Mouse (Mus musculus) limb, embryonic 15.5 days (tissue): Measurements from ENCODE around the gene Sh3glb2. TPM values are rescaled to one million over a fixed set of nuclear protein-coding genes. Genes with fewer than 3 reads are reported as not detected.

Experiments
- ATAC-seq: fragments of 200-750 bp; cut with Nextera tagmentation; 2 replicates; pipeline ENCODE4 v1.8.0; 2017; ENCODE audit warnings: low read depth, moderate TSS enrichment; ENCODE audit not compliant: insufficient number of reproducible peaks, low FRiP score, low TSS enrichment
- H3K27ac ChIP-seq: fragments of 300-500 bp; sonication (generic); 2 replicates; pipeline ENCODE4 v1.5.1; 2015; ENCODE audit warnings: moderate library complexity, mild to moderate bottlenecking, inconsistent platforms
- H3K27me3 ChIP-seq: fragments of 300-500 bp; sonication (generic); 2 replicates; pipeline ENCODE4 v1.6.1; 2015; ENCODE audit warnings: inconsistent platforms
- H3K36me3 ChIP-seq: fragments of 300-500 bp; sonication (generic); 2 replicates; pipeline ENCODE4 v1.6.1; 2015; ENCODE audit warnings: inconsistent platforms
- H3K4me1 ChIP-seq: fragments of 300-500 bp; sonication (generic); 2 replicates; pipeline ENCODE4 v1.6.1; 2015; ENCODE audit warnings: inconsistent platforms
- H3K4me2 ChIP-seq: fragments of 300-500 bp; sonication (generic); 2 replicates; pipeline ENCODE4 v1.6.1; 2015; ENCODE audit warnings: mild to moderate bottlenecking, inconsistent platforms
- H3K4me3 ChIP-seq: fragments of 300-500 bp; sonication (generic); 2 replicates; pipeline ENCODE4 v1.5.1; 2015; ENCODE audit warnings: mild to moderate bottlenecking, inconsistent platforms
- H3K9ac ChIP-seq: fragments of 300-500 bp; sonication (generic); 2 replicates; pipeline ENCODE4 v1.6.1; 2015; ENCODE audit warnings: inconsistent platforms
- H3K9me3 ChIP-seq: fragments of 300-500 bp; sonication (generic); 2 replicates; pipeline ENCODE4 v1.6.1; 2016; ENCODE audit warnings: inconsistent platforms
- whole genome bisulfite sequencing: fragments of 180-500 bp; shearing (Covaris S2); methylation state at CpG from one replicate; pipeline ENCODE4 v1.1.7; 2015; 5-methylcytosine and 5-hydroxymethylcytosine counted together
- polyA plus RNA-seq: library from polyadenylated mRNA; unstranded; fragments of >200 nt; fragmentation: Nextera tagmentation; extraction: Ambion mirVana; gene quantifications from 2 replicates; pipeline ENCODE4 v1.2.1, GENCODE M21; 2015

Sh3glb2 gene
- polyA plus RNA-seq, result 87.5 and 88.5 TPM in 2 replicates

GRCm38 (mm10) chr2:30358533-30359531, at the start of gene Sh3glb2:
Gene Sh3glb2, minus strand, starts transcription at chr2:30359337.
- 2% methylated on average over 57 of the region's 73 CpGs for WGBS
- peak; percentile 53 for ATAC-seq
- H3K4me1 ChIP-seq, result peaks cover 31% of the 10 kb centered on the region
- no peaks in the 10 kb centered on the region for H3K27me3 ChIP-seq
- peak within 1 kb of the TSS; percentile 79 for H3K4me3 ChIP-seq
- H3K36me3 ChIP-seq, result peaks cover 10% of the 10 kb centered on the region
- peak within 1 kb of the TSS; percentile 75 for H3K9ac ChIP-seq
- no peaks in the 10 kb centered on the region for H3K9me3 ChIP-seq
- peak within 1 kb of the TSS; percentile 96 for H3K4me2 ChIP-seq
- H3K27ac ChIP-seq, result peak within 1 kb of the TSS; percentile 81

DNA sequence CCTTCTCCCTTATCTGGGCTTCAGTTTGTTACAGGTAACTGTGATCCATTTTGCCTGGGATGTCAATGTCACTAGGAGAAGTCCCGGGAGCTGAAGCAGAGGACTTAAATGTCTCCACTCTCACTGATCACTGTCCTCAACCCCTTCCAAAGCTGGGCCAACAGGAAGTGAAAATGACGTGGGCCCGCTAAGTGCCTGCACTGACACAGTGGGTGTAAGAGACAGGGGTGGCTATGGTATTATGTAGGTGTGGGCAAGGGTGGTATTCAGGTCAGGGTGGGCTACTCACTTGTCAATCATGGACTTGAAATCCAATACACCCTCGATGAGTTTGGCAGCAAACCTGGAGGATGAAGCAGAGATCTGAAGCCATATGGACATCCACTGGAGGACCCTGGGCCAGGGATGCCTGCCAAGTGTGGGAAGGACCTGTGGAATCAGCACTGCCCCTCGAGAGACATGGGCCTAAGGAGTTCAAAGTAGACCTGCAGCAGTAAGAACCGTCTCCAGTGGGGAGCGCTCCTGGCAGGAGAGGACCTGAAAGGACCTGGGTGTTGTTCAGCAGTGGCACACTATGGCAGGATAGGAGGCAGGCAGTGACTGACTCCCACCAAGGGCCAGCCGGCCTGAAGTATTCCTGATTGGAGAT, 49.4 kb upstream of the Sh3glb2 start:
- Histone ChIP-seq H3K4me3 (no peak overlapping the region), H3K9me3 (no peaks in the 10 kb centered on the region), H3K9ac (0 out of 2 replicates have a peak overlapping the region, but pooled peaks have one; percentile 2), H3K27me3 (no peaks in the 10 kb centered on the region), H3K4me2 (no peak overlapping the region), H3K36me3 (peaks cover 64% of the 10 kb centered on the region), H3K4me1 (peaks cover 6% of the 10 kb centered on the region), H3K27ac (no peak overlapping the region)
- no peak for ATAC-seq
- 83% methylated on average over 8 of the region's 8 CpGs for WGBS

DNA sequence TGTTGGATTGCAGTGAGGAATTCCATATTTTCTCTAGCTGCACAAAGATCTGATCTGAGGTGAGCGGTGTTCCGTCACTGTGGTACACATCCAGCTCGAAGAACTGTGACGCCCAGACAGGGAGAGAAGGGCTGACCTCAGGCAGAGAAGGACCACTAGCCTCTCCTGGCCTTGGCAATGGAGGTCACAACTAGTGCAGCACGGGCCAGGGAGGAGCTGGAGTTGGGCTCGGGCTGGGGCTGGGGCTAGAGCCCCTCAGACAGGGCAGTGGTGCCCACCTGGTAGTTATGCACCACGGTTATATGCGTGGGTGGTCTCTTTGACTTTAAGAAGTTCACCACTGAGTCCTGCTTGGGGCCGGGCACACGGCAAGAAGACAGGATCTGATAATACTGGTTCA, 48.6 kb upstream of the Sh3glb2 start:
- Histone ChIP-seq H3K27me3 (no peaks in the 10 kb centered on the region), H3K36me3 (peaks cover 72% of the 10 kb centered on the region), H3K9me3 (no peaks in the 10 kb centered on the region), H3K4me3 (no peak overlapping the region), H3K4me1 (no peaks in the 10 kb centered on the region), H3K9ac (no peak overlapping the region), H3K27ac (no peak overlapping the region), H3K4me2 (no peak overlapping the region)
- no peak for ATAC-seq
- WGBS, result 90% methylated on average over 10 of the region's 10 CpGs

GRCm38 (mm10) chr2:30407221-30407620, 48.1 kb upstream of the Sh3glb2 start:
- H3K9ac ChIP-seq, result no peak overlapping the region
- no peaks in the 10 kb centered on the region for H3K4me1 ChIP-seq
- H3K9me3 ChIP-seq, result no peaks in the 10 kb centered on the region
- no peaks in the 10 kb centered on the region for H3K27me3 ChIP-seq
- no peak overlapping the region for H3K27ac ChIP-seq
- no peak for ATAC-seq
- 86% methylated on average over 2 of the region's 2 CpGs for WGBS
- H3K4me2 ChIP-seq, result no peak overlapping the region
- H3K4me3 ChIP-seq, result no peak overlapping the region
- peaks cover 77% of the 10 kb centered on the region for H3K36me3 ChIP-seq

DNA sequence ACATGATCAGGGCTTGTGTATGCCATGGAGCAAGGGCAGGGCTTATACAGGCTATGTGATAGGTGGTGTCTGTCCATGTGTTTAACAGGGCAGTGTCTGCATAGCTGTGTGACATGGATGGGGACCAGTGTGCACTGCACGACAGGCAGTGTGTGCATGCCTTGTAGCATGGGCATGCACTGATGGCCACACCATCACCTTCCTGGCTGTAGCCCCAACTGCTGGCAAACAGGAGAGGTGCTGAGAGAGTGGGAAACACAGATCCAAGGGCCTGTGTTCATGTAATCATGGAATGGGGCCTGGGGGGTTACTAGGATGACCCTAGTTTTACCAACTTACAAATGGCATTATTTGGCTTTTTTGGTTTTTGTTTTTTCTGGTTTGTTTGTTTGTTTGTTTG, 44.7 kb upstream of the Sh3glb2 start:
- Histone ChIP-seq H3K9me3 (no peaks in the 10 kb centered on the region), H3K4me1 (no peaks in the 10 kb centered on the region), H3K27me3 (no peaks in the 10 kb centered on the region), H3K9ac (no peak overlapping the region), H3K36me3 (peaks cover 96% of the 10 kb centered on the region), H3K27ac (no peak overlapping the region), H3K4me3 (no peak overlapping the region), H3K4me2 (no peak overlapping the region)
- no peak for ATAC-seq
- WGBS, result 74% methylated on average over 1 of the region's 1 CpGs

- peaks cover 98% of the 10 kb centered on the region for H3K36me3 ChIP-seq
These were observed 43.7 kb upstream of the Sh3glb2 start for GRCm38 (mm10) chr2:30402843-30403242.

DNA sequence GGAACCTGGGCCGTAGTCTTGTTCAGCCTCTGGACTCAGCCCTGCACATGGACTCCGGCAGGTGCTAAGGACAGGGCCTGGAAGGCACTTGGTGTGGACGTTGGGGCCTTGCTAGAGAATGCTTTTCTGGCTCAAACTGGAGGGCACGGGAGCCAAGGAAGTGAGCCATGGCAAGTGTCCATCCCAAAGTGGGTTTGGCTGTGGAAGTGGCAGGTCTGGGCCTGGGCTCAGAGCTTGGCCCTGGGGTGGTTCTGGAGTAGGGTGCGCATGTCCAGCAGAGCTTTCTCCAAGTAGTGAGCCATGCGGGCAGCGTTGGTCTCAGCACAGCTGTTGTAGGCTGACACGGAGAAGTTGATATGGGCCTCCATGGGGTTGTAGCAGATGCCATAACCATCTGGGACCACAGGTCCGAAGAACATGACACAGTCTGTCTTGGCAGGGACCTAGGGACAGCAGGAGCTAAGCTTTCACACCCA, 43.3 kb upstream of the Sh3glb2 start:
- H3K36me3 ChIP-seq, result peaks cover 98% of the 10 kb centered on the region
- no peak for ATAC-seq
- WGBS, result 90% methylated on average over 9 of the region's 9 CpGs

More at GRCm38 (mm10) chr2:30402843-30403242, 43.7 kb upstream of the Sh3glb2 start:
- H3K9ac ChIP-seq, result no peak overlapping the region
- no peak overlapping the region for H3K4me2 ChIP-seq
- H3K27me3 ChIP-seq, result no peaks in the 10 kb centered on the region
- no peak overlapping the region for H3K4me3 ChIP-seq
- H3K9me3 ChIP-seq, result no peaks in the 10 kb centered on the region
- H3K4me1 ChIP-seq, result no peaks in the 10 kb centered on the region
- no peak for ATAC-seq
- no peak overlapping the region for H3K27ac ChIP-seq
- WGBS, result 72% methylated on average over 2 of the region's 2 CpGs

GRCm38 (mm10) chr2:30401581-30401980, 42.4 kb upstream of the Sh3glb2 start:
- Histone ChIP-seq H3K9me3 (no peaks in the 10 kb centered on the region), H3K4me1 (no peaks in the 10 kb centered on the region), H3K36me3 (peaks cover 99% of the 10 kb centered on the region), H3K27me3 (no peaks in the 10 kb centered on the region), H3K4me3 (no peak overlapping the region), H3K4me2 (no peak overlapping the region), H3K9ac (no peak overlapping the region), H3K27ac (no peak overlapping the region)
- WGBS, result 60% methylated on average over 1 of the region's 1 CpGs
- no peak for ATAC-seq

More for the DNA sequence above, 43.3 kb upstream of the Sh3glb2 start:
- H3K4me1 ChIP-seq, result no peaks in the 10 kb centered on the region
- H3K27me3 ChIP-seq, result no peaks in the 10 kb centered on the region
- H3K27ac ChIP-seq, result no peak overlapping the region
- no peaks in the 10 kb centered on the region for H3K9me3 ChIP-seq
- no peak overlapping the region for H3K9ac ChIP-seq
- H3K4me2 ChIP-seq, result no peak overlapping the region
- H3K4me3 ChIP-seq, result no peak overlapping the region

- Histone ChIP-seq H3K4me2 (no peak overlapping the region), H3K27me3 (no peaks in the 10 kb centered on the region), H3K36me3 (peaks cover 87% of the 10 kb centered on the region), H3K9me3 (no peaks in the 10 kb centered on the region), H3K9ac (no peak overlapping the region), H3K27ac (0 out of 2 replicates have a peak overlapping the region, but pooled peaks have one; percentile 13), H3K4me3 (no peak overlapping the region), H3K4me1 (0 out of 2 replicates have a peak, but pooled peaks cover 3% of the 10 kb centered on the region)
- no peak for ATAC-seq
- WGBS, result 70% methylated on average over 20 of the region's 20 CpGs
These were observed 40.3 kb upstream of the Sh3glb2 start for GRCm38 (mm10) chr2:30399191-30400171.

GRCm38 (mm10) chr2:30397986-30398512, 38.9 kb upstream of the Sh3glb2 start:
- WGBS, result 86% methylated on average over 10 of the region's 10 CpGs
- H3K9ac ChIP-seq, result no peak overlapping the region
- H3K36me3 ChIP-seq, result peaks cover 73% of the 10 kb centered on the region
- peaks cover 16% of the 10 kb centered on the region for H3K4me1 ChIP-seq
- no peaks in the 10 kb centered on the region for H3K27me3 ChIP-seq
- ATAC-seq, result no peak
- H3K4me2 ChIP-seq, result no peak overlapping the region
- H3K4me3 ChIP-seq, result no peak overlapping the region
- H3K27ac ChIP-seq, result no peak overlapping the region
- no peaks in the 10 kb centered on the region for H3K9me3 ChIP-seq

GRCm38 (mm10) chr2:30396246-30396645, 37.1 kb upstream of the Sh3glb2 start:
- no peak overlapping the region for H3K27ac ChIP-seq
- 83% methylated on average over 7 of the region's 7 CpGs for WGBS
- H3K9me3 ChIP-seq, result no peaks in the 10 kb centered on the region
- H3K36me3 ChIP-seq, result peaks cover 55% of the 10 kb centered on the region
- H3K9ac ChIP-seq, result no peak overlapping the region
- H3K27me3 ChIP-seq, result no peaks in the 10 kb centered on the region
- peaks cover 26% of the 10 kb centered on the region for H3K4me1 ChIP-seq
- no peak overlapping the region for H3K4me2 ChIP-seq
- no peak for ATAC-seq
- no peak overlapping the region for H3K4me3 ChIP-seq
